Mouse (Mus musculus): ENCODE results near the gene Hip1.

Hip1 gene

GRCm38 (mm10) chr5:135531306-135531845 lies 13.5 kb downstream of the Hip1 start:
- no peak for DNase-seq (ENCODE audit: low spot score)

- DNase-seq (ENCODE audit: low spot score): no peak
Observed at GRCm38 (mm10) chr5:135529964-135530363, 15.0 kb downstream of the Hip1 start.

GRCm38 (mm10) chr5:135529310-135529709 lies 15.6 kb downstream of the Hip1 start:
- DNase-seq (ENCODE audit: low spot score): no peak

- DNase-seq (ENCODE audit: low spot score): no peak
Observed at GRCm38 (mm10) chr5:135527986-135528385, 16.9 kb downstream of the Hip1 start.

- DNase-seq (ENCODE audit: low spot score): no peak
Observed at GRCm38 (mm10) chr5:135524660-135525560, 20.0 kb downstream of the Hip1 start.

GRCm38 (mm10) chr5:135524087-135524486 lies 20.8 kb downstream of the Hip1 start:
- DNase-seq (ENCODE audit: low spot score): no peak

- DNase-seq (ENCODE audit: low spot score): no peak
Observed at GRCm38 (mm10) chr5:135522111-135522722, 22.7 kb downstream of the Hip1 start.

GRCm38 (mm10) chr5:135517348-135517883 lies 27.5 kb downstream of the Hip1 start:
- DNase-seq (ENCODE audit: low spot score): no peak

GRCm38 (mm10) chr5:135513131-135513530 lies 31.8 kb downstream of the Hip1 start:
- DNase-seq (ENCODE audit: low spot score): no peak

GRCm38 (mm10) chr5:135511105-135511504 lies 33.8 kb downstream of the Hip1 start:
- DNase-seq (ENCODE audit: low spot score): no peak

- DNase-seq (ENCODE audit: low spot score): no peak
Observed at GRCm38 (mm10) chr5:135508284-135508683, 36.6 kb downstream of the Hip1 start.

GRCm38 (mm10) chr5:135507561-135508273 lies 37.2 kb downstream of the Hip1 start:
- DNase-seq (ENCODE audit: low spot score): no peak

- no peak for DNase-seq (ENCODE audit: low spot score)
Observed at GRCm38 (mm10) chr5:135505442-135505841, 39.5 kb downstream of the Hip1 start.

GRCm38 (mm10) chr5:135502931-135503330 lies 42.0 kb downstream of the Hip1 start:
- no peak for DNase-seq (ENCODE audit: low spot score)

- DNase-seq (ENCODE audit: low spot score): no peak
Observed at GRCm38 (mm10) chr5:135502027-135502426, 42.9 kb downstream of the Hip1 start.

GRCm38 (mm10) chr5:135498914-135499313 lies 46.0 kb downstream of the Hip1 start:
- no peak for DNase-seq (ENCODE audit: low spot score)

- no peak for DNase-seq (ENCODE audit: low spot score)
Observed at GRCm38 (mm10) chr5:135497347-135497955, 47.5 kb downstream of the Hip1 start.

GRCm38 (mm10) chr5:135496489-135496888 lies 48.4 kb downstream of the Hip1 start:
- no peak for DNase-seq (ENCODE audit: low spot score)

GRCm38 (mm10) chr5:135495471-135495870 lies 49.4 kb downstream of the Hip1 start:
- DNase-seq (ENCODE audit: low spot score): no peak

GRCm38 (mm10) chr5:135494183-135494910 lies 50.6 kb downstream of the Hip1 start:
- DNase-seq (ENCODE audit: low spot score): no peak

- no peak for DNase-seq (ENCODE audit: low spot score)
Observed at GRCm38 (mm10) chr5:135493095-135493494, 51.8 kb downstream of the Hip1 start.
